Mouse (Mus musculus): ENCODE data around the gene Cip2a. TPM values are rescaled to one million over a fixed set of nuclear protein-coding genes. Genes with fewer than 3 reads are reported as not detected.

Cip2a gene
- total and polyA plus RNA-seq, 2 experiments from 2014 or later = 6.9 to 13.1 TPM

GRCm38 (mm10) chr16:49016620-49017332 lies 22.8 kb downstream of the Cip2a start:
- Histone ChIP-seq H3K27me3 (ENCODE audit: control insufficient read depth, insufficient read depth, low read length) (no peaks in the 10 kb centered on the region), H3K4me2 (ENCODE audit: low read depth, low read length) (no peak overlapping the region), H3K4me3 (ENCODE audit: low read depth, low read length) (no peak overlapping the region), H3K9me3 (replicated peaks; ENCODE audit: control insufficient read depth, low read length) (no peaks in the 10 kb centered on the region), H3K9ac (replicated peaks; ENCODE audit: low read depth, low read length) (no peak overlapping the region), H3K4me1 (ENCODE audit: control insufficient read depth, insufficient read depth) (no peaks in the 10 kb centered on the region), H3K36me3 (replicated peaks; ENCODE audit: control insufficient read depth, insufficient read depth, low read length) (peaks cover 38% of the 10 kb centered on the region), H3K27ac (ENCODE audit: low read depth) (no peak overlapping the region)
- 76% methylated on average over 5 of the region's 5 CpGs for WGBS
- TF ChIP-seq EP300 (IDR thresholded peaks at IDR 0.05; ENCODE audit: low read depth) (no peak), CTCF (IDR thresholded peaks at IDR 0.05; ENCODE audit: low read depth) (peak; percentile 31)
- ATAC-seq (ENCODE audit: insufficient read depth, low read depth) (no peak), DNase-seq (ENCODE audit: low spot score) (no peak)

- Histone ChIP-seq H3K4me1 (ENCODE audit: control insufficient read depth, insufficient read depth) (no peaks in the 10 kb centered on the region), H3K4me2 (ENCODE audit: low read depth, low read length) (no peak overlapping the region), H3K4me3 (ENCODE audit: low read depth, low read length) (no peak overlapping the region), H3K9ac (replicated peaks; ENCODE audit: low read depth, low read length) (no peak overlapping the region), H3K9me3 (replicated peaks; ENCODE audit: control insufficient read depth, low read length) (no peaks in the 10 kb centered on the region), H3K27ac (ENCODE audit: low read depth) (no peak overlapping the region), H3K27me3 (ENCODE audit: control insufficient read depth, insufficient read depth, low read length) (no peaks in the 10 kb centered on the region), H3K36me3 (replicated peaks; ENCODE audit: control insufficient read depth, insufficient read depth, low read length) (no peaks in the 10 kb centered on the region)
- DNase-seq (ENCODE audit: low spot score) (no peak), ATAC-seq (ENCODE audit: insufficient read depth, low read depth) (no peak)
- 64% methylated on average over 4 of the region's 4 CpGs for WGBS
- TF ChIP-seq EP300 (IDR thresholded peaks at IDR 0.05; ENCODE audit: low read depth) (no peak), CTCF (IDR thresholded peaks at IDR 0.05; ENCODE audit: low read depth) (no peak)
Measured at GRCm38 (mm10) chr16:49035852-49036251, 41.9 kb downstream of the Cip2a start.

- Histone ChIP-seq H3K9ac (replicated peaks; ENCODE audit: low read depth, low read length) (no peak overlapping the region), H3K27ac (ENCODE audit: low read depth) (no peak overlapping the region), H3K27me3 (ENCODE audit: control insufficient read depth, insufficient read depth, low read length) (no peaks in the 10 kb centered on the region), H3K4me2 (ENCODE audit: low read depth, low read length) (no peak overlapping the region), H3K4me3 (ENCODE audit: low read depth, low read length) (no peak overlapping the region), H3K4me1 (ENCODE audit: control insufficient read depth, insufficient read depth) (no peaks in the 10 kb centered on the region), H3K36me3 (replicated peaks; ENCODE audit: control insufficient read depth, insufficient read depth, low read length) (no peaks in the 10 kb centered on the region), H3K9me3 (replicated peaks; ENCODE audit: control insufficient read depth, low read length) (no peaks in the 10 kb centered on the region)
- TF ChIP-seq EP300 (IDR thresholded peaks at IDR 0.05; ENCODE audit: low read depth) (no peak), CTCF (IDR thresholded peaks at IDR 0.05; ENCODE audit: low read depth) (no peak)
- WGBS = 52% methylated on average over 4 of the region's 4 CpGs
- ATAC-seq (ENCODE audit: insufficient read depth, low read depth) (no peak), DNase-seq (ENCODE audit: low spot score) (no peak)
Measured at GRCm38 (mm10) chr16:49037771-49038170, 43.8 kb downstream of the Cip2a start.

- WGBS = 66% methylated on average over 3 of the region's 3 CpGs
Measured at GRCm38 (mm10) chr16:49040554-49041221, 46.7 kb downstream of the Cip2a start.

GRCm38 (mm10) chr16:49049214-49049613 lies 55.2 kb downstream of the Cip2a start:
- H3K27me3 ChIP-seq (ENCODE audit: control insufficient read depth, insufficient read depth, low read length) = no peaks in the 10 kb centered on the region
- H3K27ac ChIP-seq (ENCODE audit: low read depth) = no peak overlapping the region
- ATAC-seq (ENCODE audit: insufficient read depth, low read depth) = no peak
- H3K9me3 ChIP-seq (replicated peaks; ENCODE audit: control insufficient read depth, low read length) = no peaks in the 10 kb centered on the region
- H3K4me1 ChIP-seq (ENCODE audit: control insufficient read depth, insufficient read depth) = no peaks in the 10 kb centered on the region
- H3K4me3 ChIP-seq (ENCODE audit: low read depth, low read length) = no peak overlapping the region
- H3K4me2 ChIP-seq (ENCODE audit: low read depth, low read length) = no peak overlapping the region
- no peak for DNase-seq (ENCODE audit: low spot score)
- TF ChIP-seq EP300 (IDR thresholded peaks at IDR 0.05; ENCODE audit: low read depth) = no peak
- TF ChIP-seq CTCF (IDR thresholded peaks at IDR 0.05; ENCODE audit: low read depth) = no peak
- H3K36me3 ChIP-seq (replicated peaks; ENCODE audit: control insufficient read depth, insufficient read depth, low read length) = no peaks in the 10 kb centered on the region
- no peak overlapping the region for H3K9ac ChIP-seq (replicated peaks; ENCODE audit: low read depth, low read length)

More at GRCm38 (mm10) chr16:49040554-49041221, 46.7 kb downstream of the Cip2a start:
- Histone ChIP-seq H3K27me3 (ENCODE audit: control insufficient read depth, insufficient read depth, low read length) (no peaks in the 10 kb centered on the region), H3K36me3 (replicated peaks; ENCODE audit: control insufficient read depth, insufficient read depth, low read length) (no peaks in the 10 kb centered on the region), H3K9me3 (replicated peaks; ENCODE audit: control insufficient read depth, low read length) (no peaks in the 10 kb centered on the region), H3K27ac (ENCODE audit: low read depth) (no peak overlapping the region), H3K4me3 (ENCODE audit: low read depth, low read length) (no peak overlapping the region), H3K9ac (replicated peaks; ENCODE audit: low read depth, low read length) (no peak overlapping the region), H3K4me1 (ENCODE audit: control insufficient read depth, insufficient read depth) (no peaks in the 10 kb centered on the region), H3K4me2 (ENCODE audit: low read depth, low read length) (no peak overlapping the region)
- TF ChIP-seq CTCF (IDR thresholded peaks at IDR 0.05; ENCODE audit: low read depth) = no peak
- TF ChIP-seq EP300 (IDR thresholded peaks at IDR 0.05; ENCODE audit: low read depth) = no peak
- ATAC-seq (ENCODE audit: insufficient read depth, low read depth) (no peak), DNase-seq (ENCODE audit: low spot score) (no peak)
